Mouse (Mus musculus) ovary, postnatal 36 days (tissue): ENCODE measurements around the gene Abhd8.
A peak's percentile ranks its signal among the peaks of the same experiment; 100 is the strongest.

Experiments
- DNase-seq: peaks from one replicate; pipeline ENCODE4 v3.0.0; 2022; ENCODE audit warnings: low spot score, mixed read lengths

Gene Abhd8

DNA sequence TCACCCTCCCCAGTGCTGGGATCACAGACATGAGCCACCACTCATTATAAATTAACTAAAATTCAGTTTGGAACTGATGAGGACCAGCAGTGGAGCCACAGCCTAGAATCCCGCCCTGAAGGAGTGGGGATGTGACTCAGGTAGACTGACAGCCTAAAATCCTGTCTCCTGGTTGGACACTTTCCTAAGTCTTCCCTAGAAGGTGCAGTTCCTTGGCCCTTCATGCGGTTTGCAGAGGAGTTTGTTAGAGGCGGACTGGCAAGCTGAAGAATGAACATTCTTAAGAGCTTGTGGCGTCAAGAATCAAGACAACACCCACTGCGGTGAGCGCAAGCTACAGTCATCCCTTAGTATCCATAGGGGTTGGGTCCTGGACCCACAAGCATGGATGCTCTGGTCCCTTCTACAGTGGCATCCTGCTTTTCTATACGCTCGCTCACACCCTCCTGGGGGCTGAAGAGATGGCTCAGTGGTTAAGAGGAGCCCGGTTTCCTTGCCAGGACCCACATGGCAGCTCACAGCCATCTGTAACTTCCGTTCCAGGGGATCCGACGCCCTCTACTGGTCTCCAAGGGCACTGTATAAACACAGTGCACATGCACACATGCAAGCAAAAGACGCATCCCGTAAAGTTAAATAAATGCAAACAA is 13.9 kb upstream of the Abhd8 start:
- no peak for DNase-seq

DNA sequence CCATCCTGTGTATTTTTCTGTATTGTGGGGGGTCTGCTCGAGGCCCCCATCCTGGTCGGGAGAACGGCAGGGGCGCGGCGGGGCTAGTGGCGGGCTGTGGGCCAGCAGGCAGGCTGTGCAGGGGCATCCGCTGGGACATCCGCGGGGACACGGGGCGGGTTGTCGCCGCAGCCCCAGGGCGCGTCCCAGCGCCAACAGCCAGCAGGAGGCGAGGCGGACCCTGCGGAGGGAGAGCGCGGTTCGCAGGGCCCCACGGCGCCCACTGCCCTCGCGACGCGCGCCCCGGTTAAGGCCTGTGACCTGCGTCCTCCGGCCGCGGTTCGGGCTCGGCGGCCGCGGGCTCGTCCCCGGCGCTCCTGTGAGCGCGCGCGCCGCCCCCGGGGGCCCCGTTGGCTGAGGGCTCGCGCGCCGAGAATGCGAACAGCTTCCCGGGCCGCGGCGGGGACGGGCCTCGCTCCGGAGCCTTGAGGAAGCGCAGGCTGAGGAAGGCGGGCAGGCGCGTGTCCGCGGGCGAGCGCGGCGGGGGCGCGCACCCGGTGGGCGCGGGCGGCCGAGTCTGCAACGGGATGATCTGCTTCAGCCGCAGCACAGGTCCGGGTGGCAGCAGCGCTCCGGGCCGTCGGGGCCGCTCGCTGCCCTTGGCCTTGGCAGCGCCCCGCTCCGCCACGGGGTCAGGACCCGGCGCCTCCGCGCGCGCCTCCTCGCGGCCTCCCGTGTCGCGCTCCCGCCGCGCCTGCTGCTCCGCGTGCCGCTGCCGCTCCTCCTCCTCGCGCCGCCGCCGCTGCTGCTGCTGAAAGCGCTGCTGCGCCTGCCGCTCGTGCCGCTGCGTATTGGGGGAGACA is 12.9 kb upstream of the Abhd8 start:
- peak; percentile 86 for DNase-seq

DNA sequence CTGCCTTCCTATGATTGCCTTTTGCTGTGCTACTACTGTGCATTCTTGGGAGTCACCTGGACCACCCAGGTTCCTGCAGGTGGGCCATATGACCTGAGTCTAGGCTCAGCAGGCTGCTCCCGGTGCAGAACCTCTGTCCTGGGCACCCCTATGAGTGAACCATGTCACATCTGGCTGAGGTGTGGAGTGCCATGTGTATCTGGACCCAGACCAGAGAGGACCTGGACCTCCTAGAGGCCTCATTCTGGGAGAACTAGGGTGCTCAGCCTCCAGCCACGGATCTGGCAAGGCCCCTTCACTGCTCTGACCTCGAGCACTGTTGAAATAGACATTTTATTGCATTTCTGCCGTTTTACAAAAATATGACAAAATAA is 12.2 kb upstream of the Abhd8 start:
- no peak for DNase-seq

DNA sequence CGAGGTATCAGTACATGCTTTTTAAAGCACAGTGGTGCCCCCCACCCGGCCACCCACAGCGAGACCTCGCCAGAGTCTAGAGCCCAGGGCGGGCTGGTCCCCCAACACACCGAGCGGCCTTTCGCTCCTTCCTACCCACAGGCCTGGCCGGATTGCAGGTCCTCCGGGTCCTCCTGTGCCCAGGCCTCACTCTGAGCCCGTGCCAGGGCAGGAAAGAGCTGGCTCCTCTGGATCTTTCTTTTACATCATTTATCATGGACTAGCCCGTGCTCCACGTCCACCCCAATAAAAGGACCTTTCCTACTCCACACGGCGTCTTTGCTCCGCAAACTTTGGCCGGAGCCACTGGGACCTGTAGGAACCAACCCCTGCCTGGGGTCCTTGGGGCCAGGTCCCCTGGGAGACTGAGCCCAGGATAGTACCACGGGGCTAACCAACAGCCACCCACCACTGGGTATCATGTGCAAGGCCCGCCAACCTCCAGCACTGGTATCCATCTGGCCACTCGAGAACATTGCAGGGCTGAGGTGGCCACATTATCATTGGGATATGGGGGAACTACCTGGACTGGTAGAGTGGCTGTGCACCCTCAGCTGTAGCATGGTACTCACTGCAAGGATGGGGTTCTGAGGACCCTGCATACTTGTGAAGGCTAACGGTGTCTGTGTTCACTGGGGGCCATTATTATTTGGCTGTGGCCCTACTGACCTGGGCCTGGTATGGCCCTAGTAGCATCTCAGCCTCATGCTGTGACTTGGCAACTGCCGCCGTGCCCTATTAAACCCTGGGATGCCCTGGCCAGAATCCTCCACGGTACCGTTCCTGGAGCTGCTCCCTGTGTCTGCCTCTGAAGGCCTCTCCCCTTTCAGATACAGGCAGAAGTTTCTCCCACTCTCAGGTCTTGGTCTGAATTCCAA is 11.6 kb upstream of the Abhd8 start:
- DNase-seq, result no peak

DNA sequence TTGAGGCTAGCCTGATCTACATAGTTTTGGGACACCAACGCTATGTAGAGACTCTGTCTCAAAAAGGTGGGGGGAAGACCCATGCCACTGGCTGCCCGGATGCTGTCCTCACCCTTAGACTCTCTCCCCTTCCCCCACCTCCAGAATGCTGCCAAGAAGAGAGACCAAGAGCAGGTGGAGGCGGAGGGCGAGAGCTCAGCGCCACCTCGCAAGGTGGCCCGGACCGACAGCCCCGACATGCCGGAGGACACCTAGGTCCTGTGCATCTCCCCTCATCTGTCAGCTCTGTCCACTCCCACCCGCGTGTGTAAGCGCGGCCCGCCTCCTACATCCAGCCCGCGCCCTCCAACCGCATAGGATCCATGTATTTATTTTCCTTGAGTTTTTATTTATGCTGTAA is 10.9 kb upstream of the Abhd8 start:
- DNase-seq, result no peak

DNA sequence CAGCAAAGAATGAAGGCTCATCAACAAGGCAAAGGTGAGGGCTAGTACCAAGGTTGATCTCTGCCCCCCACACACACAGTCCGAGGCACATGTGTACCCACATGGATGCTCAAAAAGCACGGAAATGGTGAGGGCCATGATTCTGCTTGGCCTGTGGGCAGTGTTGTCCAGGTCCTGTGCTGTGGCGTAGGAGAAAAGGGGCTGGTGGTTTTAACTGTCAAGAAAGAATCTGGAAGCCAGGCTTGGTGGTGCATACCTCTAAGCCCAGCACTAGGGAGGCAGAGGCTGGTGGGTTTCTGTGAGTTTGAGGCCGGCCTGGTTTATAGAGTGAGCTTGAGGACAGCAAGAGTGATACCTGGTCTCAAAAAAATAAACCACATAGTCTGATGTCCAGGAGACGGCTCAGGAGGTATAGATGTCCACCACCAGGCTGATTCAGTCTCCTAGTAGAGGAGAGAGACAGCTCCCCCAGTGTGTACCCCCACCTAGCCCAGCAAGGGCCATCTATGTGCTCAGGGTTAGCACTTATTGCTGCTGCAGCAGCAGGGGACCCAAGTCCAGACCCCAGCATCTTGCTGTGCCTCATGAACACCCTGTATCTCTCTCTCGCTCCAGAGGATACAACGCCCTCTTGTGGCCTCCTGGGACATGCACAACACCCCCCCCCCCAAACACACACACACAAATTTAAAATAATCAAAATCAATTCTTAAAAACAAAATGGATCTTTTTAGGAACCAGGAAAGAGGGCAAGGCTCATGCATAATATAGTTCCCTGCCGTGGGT is 9.3 kb upstream of the Abhd8 start:
- no peak for DNase-seq

DNA sequence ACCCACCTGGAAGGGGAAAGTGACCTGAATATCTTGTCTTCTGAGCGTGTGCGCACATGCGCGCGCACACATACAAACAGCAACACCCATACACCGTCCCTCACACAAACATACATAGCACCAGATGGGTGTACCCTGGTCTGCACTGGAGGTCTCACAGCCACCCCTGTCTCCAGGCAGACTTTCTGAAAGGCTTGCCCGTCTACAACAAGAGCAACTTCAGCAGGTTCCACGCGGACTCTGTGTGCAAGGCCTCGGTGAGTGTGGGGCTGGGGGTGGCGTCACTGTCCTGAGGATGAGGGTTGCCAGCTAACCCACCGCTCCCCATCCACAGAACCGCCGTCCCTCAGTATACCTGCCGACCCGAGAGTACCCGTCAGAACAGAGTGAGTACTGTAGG is 8.4 kb upstream of the Abhd8 start:
- no peak for DNase-seq

DNA sequence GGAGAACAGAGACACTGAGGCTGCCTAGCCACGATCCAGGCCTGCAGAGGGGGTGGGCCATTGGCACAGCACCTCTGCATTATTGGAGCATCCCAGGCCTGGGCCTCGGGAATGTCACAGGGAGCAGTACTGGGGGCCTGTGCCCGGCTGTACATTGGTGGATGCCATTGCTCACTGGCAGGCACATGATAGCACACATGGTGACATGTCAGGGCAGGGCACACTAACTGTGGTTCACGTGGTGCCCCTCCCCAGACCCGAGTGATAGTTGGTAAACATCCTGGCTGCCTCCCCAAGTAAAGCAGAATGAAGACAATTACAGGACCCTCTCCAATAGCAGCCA is 7.4 kb upstream of the Abhd8 start:
- no peak for DNase-seq

DNA sequence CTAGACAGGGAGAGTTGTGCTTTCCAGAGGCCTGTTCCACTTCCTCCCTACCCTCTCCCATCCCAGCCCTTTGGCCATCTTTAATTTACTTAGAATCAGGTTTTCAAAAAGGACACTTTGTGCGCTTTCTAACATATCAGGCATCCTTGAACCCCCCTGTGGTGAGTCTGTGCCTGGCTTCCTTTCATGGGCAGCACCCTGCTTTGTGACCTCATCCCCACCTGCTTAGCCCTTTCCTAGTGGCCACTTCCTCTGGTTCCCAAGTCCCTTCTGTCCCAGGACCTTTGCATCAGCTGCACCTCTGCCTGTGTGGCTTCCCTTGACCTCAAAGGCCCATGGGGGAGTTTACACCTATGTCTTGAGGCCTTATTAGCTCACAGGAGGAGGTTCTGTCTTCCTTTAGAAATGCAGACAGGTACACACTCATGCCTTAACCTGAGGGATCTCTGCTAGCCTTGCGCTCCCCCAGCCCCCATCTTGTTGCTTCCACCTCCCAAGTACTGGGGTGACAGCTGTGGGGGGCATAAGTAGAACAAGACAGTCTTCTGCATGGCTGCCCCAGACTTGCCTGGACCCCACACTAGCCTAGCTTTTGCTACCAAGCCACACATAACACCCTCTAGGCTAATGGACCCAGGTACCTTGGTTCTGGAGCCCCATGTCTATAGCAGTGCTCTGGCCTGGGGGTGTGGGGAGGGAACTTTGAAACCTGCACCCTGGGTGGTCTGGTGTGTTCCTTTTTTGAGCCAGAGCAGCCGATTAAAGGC is 6.9 kb upstream of the Abhd8 start:
- no peak for DNase-seq

DNA sequence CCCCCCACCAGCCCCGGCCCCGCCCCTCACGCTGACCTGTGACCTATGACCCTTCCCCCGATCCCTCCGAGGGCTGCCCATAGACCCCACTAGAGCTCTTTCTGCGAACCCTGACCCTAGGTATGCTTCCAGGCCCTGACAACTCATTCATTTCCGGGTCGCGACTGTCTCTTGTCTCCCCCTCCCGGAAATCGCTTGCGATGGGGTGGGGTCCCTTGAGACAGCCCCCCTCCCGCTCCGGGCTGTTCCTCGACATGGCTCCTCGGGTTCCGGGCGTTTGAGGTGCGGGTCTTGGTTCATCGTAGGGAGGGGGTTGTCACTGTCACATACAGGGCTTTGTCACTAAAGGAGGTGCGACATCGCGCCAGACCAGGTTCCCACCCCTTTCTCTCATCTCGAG is 6.0 kb upstream of the Abhd8 start:
- no peak for DNase-seq

DNA sequence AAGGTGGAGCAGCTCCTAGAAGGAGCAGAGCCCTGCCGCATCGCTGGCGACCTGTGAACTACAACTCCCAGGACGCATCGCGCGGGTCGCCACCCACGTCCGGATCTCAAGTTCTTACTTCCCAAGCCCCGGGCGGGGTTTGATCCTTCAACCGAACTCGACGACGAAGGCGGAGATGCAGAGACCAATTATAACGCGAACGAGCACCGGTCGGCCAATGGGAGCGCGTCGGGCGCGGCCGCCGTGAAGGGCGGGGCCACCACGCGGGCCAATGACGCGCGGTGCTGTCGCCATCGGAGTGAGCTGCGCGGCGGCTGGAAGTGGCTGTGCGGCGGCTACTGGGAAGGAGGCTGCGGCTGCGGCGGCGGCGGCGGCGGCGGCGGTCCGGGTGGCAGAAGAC is 5.5 kb upstream of the Abhd8 start, which contains the start of gene Dda1:
Gene Dda1, plus strand, starts transcription at position 284 of the 400 bp plus-strand sequence.
- peak; percentile 96 for DNase-seq

DNA sequence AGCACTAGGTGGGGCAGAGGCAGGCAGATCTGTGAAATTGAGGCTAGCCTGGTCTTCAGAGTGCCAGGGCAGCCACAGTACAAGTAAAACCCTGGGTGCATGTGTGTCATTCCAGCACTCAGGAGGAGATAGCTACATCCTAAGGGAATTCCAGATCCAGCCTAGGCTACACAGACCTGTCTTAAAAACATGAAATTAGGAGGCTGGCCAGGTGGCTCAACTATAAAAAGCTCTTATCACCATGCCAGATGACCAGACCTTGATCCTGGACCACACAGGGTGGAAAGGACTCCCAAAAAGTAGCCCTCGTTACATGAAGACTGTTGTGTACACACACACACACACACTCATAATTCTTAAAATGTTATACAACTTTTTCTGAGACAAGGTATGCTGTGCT is 4.5 kb upstream of the Abhd8 start:
- DNase-seq, result no peak

DNA sequence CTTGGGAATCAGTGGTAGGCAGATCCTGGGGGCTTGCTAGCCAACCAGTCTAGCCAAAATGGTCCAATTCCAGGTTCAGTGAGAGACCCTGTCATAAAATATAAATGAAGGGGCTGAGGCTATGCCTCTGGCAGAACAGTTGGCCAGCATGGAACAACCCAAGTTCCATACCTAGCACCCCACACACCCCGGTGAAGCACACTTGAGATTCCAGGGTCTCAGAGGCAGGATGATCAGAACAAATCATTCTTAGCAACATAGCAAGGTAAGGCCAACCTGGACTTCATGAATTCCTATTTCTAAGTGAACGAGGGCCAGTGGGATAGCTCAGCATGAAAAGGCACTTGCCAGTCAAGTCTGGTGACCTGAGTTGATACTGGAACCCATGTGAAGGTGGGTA is 3.7 kb upstream of the Abhd8 start:
- no peak for DNase-seq

DNA sequence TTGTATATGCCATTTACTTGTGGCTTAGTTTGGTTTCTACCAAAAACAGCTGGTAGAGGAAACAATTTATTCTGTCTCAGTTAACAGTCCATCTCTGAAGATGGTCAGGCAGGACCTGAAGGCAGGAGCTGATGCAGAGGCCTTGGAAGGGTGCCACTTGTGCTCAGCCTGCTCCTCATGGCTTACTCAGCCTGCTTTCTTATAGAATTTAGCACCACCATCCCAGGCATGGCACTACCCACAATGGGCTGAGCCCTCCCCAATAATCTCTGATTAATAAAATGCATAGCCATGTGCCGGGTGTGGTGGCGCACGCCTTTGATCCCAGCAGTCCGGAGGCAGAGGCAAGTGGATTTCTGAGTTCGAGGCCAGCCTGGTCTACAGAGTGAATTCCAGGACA is 2.7 kb upstream of the Abhd8 start:
- no peak for DNase-seq

DNA sequence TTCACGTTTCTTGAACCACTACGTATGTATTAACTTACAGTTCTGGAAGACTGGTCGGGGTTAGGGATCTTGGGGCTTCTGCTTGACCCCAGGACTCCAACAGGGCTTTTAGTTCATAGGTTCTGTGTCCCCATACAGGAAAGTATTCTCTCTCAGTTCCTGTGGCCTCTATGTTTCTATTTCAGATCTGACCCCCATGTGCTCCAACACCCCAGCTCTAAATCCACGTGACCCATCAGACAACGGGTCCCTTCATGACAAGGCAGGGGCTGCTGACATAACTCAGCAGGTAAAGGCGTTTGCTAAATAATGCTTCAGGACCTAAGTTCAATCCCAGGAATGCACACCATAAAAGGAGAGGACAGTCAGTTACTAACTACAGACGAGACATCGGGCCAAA is 2.3 kb upstream of the Abhd8 start:
- DNase-seq, result no peak

DNA sequence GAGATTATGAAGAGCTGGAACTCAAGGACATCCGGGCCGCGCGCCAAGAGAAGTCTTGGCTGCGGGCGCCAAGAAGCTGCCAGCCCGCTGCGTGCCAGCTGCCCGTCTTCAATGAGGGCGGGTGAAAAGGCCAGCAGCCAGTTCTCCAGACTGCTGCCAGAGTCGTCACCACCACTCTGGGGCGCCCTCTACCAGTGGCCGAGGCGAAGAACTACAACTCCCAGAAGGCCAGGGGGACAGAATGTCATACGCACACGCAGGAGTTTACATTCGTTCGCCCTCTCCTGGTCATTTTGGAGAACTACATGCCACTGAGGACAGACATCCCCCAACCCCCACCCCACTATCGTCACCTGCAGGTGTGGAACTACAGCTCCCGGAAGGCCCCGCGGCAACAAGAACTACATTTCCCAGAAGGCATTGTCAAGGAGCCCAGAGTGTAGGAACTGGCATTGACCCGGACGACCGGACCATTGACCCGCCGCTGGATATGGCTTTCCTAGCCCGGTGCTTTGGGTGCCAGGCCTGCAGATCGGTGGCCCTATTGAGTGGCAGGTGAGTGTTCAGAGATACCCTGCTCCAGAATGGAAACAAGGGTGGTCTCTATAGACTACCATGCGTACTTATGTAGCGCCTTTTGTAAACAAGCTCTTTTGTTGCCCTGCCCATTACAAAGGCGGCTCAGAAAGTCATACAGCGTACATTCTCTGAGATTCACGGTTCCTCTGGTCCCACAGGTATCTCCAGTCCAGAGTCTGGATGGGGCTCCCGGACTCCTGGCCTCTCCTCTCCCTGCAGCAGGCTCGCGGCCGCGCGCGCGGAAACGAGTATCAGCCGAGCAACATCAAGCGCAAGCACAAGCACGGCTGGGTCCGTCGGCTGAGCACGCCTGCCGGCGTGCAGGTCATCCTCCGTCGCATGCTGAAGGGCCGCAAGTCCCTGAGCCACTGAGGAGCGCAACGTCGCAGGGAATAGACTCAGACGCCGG is 1.4 kb upstream of the Abhd8 start, which contains the start of gene Mrpl34:
Gene Mrpl34, plus strand, starts transcription at position 447 of the 988 bp plus-strand sequence.
- DNase-seq, result peak; percentile 98

DNA sequence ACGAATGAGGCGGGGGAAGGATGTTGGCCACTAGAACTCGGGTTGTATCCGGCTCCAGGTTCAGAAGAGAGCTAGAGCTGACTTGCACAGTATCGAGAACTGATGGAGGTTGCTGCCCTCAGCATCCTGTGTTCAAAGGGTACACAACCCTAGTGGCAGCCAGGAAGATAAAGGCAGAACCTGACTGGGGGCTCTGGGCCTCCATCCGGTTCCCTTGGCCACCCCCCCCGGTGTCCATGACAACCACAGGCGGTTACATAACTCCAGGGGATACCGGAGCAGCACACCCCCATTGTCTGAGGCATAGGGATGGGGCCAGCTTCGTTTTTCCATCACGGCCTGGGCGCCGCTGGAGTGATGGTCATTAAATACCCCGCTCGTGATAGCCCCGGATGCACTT is 669 bp downstream of the Abhd8 start:
- peak; percentile 33 for DNase-seq

DNA sequence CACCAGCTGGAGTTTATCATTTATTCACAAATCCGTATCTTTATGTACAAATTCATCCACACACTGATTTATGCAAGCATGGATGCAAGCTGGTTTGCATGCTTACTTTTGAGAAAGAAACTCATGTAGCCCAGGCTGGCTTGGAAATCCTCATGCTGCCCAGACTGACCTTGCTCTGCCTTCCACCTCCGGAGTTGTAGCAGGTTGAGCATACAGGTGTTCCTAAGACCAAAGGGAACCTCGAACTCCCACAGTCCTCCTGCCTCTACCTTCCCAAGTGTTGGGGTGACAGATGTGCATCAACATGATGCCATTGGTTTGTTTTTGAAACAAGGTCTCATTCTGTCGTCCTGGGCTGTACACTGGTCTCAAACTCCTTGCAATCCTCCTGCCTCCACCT is 1.3 kb downstream of the Abhd8 start:
- no peak for DNase-seq

DNA sequence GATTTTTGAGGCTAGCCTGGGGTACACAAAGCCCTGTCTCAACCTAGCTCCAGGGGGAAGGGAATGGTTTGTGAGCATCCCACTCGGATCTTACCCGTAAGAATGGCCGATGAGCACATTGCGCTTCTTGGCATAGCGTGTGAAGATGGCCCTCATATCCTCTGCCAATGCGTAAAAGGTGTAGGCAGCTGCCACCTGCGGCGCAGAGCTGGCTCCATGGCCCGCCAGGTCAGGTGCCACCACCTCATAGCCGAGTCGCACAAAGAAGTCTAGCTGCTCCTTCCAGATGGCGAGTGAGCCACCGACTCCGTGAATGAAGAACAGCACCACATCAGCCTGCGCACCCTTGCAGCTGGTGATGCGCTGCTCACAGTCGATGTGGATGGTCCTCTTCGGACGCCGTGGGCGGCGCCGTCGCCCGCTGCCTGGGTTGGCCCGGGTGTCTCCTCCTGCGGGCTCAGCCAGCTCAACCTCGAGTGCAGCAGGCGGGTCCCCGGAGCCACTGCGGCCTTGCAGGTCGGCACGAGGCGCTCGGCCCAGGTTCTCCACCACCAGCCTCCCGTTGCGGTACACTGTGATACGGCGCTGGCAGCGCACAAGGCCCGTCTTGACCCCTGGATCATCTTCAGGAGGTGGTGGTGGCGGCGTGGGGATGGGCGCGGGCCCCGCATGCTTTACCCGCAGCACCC is 2.2 kb downstream of the Abhd8 start:
- DNase-seq, result no peak
